Mouse (Mus musculus) bone marrow macrophage, adult 2 months (primary cell): ENCODE data around the gene Podxl2. TPM values are rescaled to one million over a fixed set of nuclear protein-coding genes. Genes with fewer than 3 reads are reported as not detected.
A peak's percentile ranks its signal among the peaks of the same experiment; 100 is the strongest.

ENCODE experiments used
- H3K27ac ChIP-seq: 2 replicates; pipeline ENCODE4 v1.5.1; 2012; ENCODE audit warnings: low read depth, low read length; ENCODE audit not compliant: insufficient read depth
- H3K4me1 ChIP-seq: 2 replicates; pipeline ENCODE4 v1.6.1; 2012; ENCODE audit warnings: low read length; ENCODE audit not compliant: control insufficient read depth, insufficient read depth
- H3K4me3 ChIP-seq: 2 replicates; pipeline ENCODE4 v1.5.1; 2012; ENCODE audit warnings: mild to moderate bottlenecking, low read length, moderate library complexity; ENCODE audit not compliant: insufficient read depth
- CTCF ChIP-seq: IDR thresholded peaks from 2 replicates; pipeline ENCODE4 v1.5.1; 2012; ENCODE audit warnings: low read depth, mild to moderate bottlenecking, low read length, moderate library complexity
- POLR2A ChIP-seq: IDR thresholded peaks from 2 replicates; pipeline ENCODE4 v1.6.1; 2012; ENCODE audit warnings: mild to moderate bottlenecking, low read depth, low read length, borderline replicate concordance
- polyA plus RNA-seq: library from polyadenylated mRNA; stranded (reverse); fragments of >200 nt; gene quantifications from 2 replicates; pipeline ENCODE4 v1.2.4, GENCODE M21; 2012; ENCODE audit not compliant: missing spikeins, insufficient read depth, insufficient read length

The Podxl2 gene
- polyA plus RNA-seq, 1 experiment, result not detected

- H3K4me1 ChIP-seq, result peaks cover 28% of the 10 kb centered on the region
- TF ChIP-seq CTCF (no peak), POLR2A (no peak)
- H3K27ac ChIP-seq, result no peak overlapping the region
- H3K4me3 ChIP-seq, result peak overlapping the region; percentile 72
Observed at GRCm38 (mm10) chr6:88840211-88840610, 34.6 kb downstream of the Podxl2 start.

GRCm38 (mm10) chr6:88839135-88839970 is 35.5 kb downstream of the Podxl2 start:
- Histone ChIP-seq H3K4me1 (peaks cover 30% of the 10 kb centered on the region), H3K27ac (no peak overlapping the region), H3K4me3 (no peak overlapping the region)
- TF ChIP-seq CTCF (no peak), POLR2A (no peak)

- TF ChIP-seq POLR2A (no peak), CTCF (no peak)
- Histone ChIP-seq H3K4me3 (no peak overlapping the region), H3K27ac (no peak overlapping the region), H3K4me1 (peaks cover 30% of the 10 kb centered on the region)
Observed at GRCm38 (mm10) chr6:88838613-88839012, 36.2 kb downstream of the Podxl2 start.

DNA sequence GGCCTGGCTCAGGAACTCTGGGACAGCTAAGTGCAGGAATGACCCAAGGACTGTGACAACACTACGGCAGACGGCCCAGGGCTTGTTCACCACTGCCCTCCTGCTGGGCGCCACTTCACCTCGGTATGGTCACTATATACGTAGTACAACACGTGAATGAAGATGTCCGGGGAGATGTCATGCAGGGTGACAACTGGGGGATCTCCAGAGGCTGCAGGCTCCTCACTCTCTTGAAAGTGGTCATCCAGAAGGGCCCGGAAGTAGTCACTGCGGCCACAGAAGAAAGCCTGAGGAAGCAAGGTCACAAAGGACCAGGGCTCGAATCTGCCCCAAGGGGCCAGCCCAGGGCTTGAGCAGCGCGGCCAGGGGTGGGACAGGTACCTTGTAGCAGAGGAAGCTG is 36.8 kb downstream of the Podxl2 start:
- Histone ChIP-seq H3K27ac (no peak overlapping the region), H3K4me1 (peaks cover 27% of the 10 kb centered on the region), H3K4me3 (no peak overlapping the region)
- TF ChIP-seq POLR2A, result no peak

- Histone ChIP-seq H3K4me1 (peaks cover 34% of the 10 kb centered on the region), H3K27ac (no peak overlapping the region), H3K4me3 (no peak overlapping the region)
- TF ChIP-seq CTCF, result no peak
- no peak for TF ChIP-seq POLR2A
Observed at GRCm38 (mm10) chr6:88836178-88836819, 38.5 kb downstream of the Podxl2 start.

DNA sequence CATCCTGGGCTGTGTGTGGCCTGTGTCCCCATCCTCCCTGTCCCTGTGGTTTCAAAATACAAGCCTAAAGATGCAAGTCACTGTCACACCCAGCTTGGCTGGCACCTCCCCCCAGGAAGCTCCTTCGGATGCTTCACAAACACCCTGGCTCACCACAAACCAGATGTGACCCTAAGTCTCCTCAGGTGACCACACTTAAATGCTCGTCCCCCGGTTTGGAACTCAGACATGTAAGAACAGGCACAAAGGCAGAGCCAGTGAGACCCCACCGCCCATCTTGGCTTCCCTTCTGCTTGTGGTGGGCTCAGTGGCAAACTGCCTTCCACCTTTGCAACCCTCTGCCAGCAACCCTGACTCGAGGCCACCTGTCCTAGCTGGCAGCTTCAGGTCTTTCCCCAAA is 39.8 kb downstream of the Podxl2 start:
- no peak overlapping the region for H3K4me3 ChIP-seq
- H3K27ac ChIP-seq, result no peak overlapping the region
- peaks cover 36% of the 10 kb centered on the region for H3K4me1 ChIP-seq
- TF ChIP-seq POLR2A, result no peak

- TF ChIP-seq POLR2A (no peak), CTCF (no peak)
- no peak overlapping the region for H3K4me3 ChIP-seq
- H3K4me1 ChIP-seq, result peaks cover 51% of the 10 kb centered on the region
- no peak overlapping the region for H3K27ac ChIP-seq
Observed at GRCm38 (mm10) chr6:88833340-88834140, 41.3 kb downstream of the Podxl2 start.

GRCm38 (mm10) chr6:88832663-88833062 is 42.2 kb downstream of the Podxl2 start:
- no peak for TF ChIP-seq CTCF
- no peak for TF ChIP-seq POLR2A
- Histone ChIP-seq H3K4me1 (peaks cover 55% of the 10 kb centered on the region), H3K27ac (no peak overlapping the region), H3K4me3 (no peak overlapping the region)

DNA sequence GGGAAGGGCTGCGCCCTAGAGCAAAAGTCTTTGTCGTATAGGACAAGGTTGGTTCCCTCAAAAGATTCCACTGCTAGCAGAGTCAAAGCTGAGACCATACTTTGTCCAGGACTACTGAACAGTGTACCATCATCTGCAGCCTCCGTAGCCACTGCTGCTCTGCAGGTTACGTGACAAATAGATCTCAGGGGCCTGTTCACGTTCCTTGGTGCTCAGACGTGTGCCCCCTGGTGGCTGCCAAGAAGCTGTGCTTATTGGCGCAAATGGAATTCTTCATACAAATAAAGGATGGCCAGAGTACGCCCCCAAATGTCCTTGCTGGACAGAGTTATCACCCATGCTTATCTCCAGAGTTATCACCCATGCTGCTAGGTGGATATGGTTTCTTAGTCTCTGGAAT is 43.4 kb downstream of the Podxl2 start:
- Histone ChIP-seq H3K27ac (no peak overlapping the region), H3K4me3 (no peak overlapping the region), H3K4me1 (peaks cover 57% of the 10 kb centered on the region)
- TF ChIP-seq POLR2A (no peak), CTCF (peak; percentile 38; the same call in 1 of the 2 replicates)
